Mouse (Mus musculus) kidney, adult 2 months (tissue): ENCODE measurements around the gene Ybx1.

ENCODE experiments used
- CTCF ChIP-seq: fragments of 200-500 bp; conservative IDR thresholded peaks from 2 replicates; pipeline ENCODE4 v1.5.1; 2011; ENCODE audit warnings: low read depth, mild to moderate bottlenecking, control low read depth, low read length, moderate library complexity, mixed read lengths; ENCODE audit not compliant: insufficient read depth, insufficient read length
- POLR2A ChIP-seq: fragments of 200-500 bp; IDR thresholded peaks from one replicate; pipeline ENCODE4 v1.6.1; 2011; ENCODE audit warnings: low read depth, low read length, control low read depth

GRCm38 (mm10) chr4:119247462-119248235 is 46.8 kb downstream of the Ybx1 start:
- TF ChIP-seq POLR2A (no peak), CTCF (peak; percentile 90)
